Mouse (Mus musculus) bone marrow, adult 2 months (tissue): ENCODE results near the gene Cog7.

Experiments
- CTCF ChIP-seq: fragments of 200-500 bp; IDR thresholded peaks from 2 replicates; pipeline ENCODE4 v1.5.1; 2011; ENCODE audit warnings: low read length, control low read depth; ENCODE audit not compliant: control insufficient read depth, insufficient read depth
- POLR2A ChIP-seq: fragments of 200-500 bp; IDR thresholded peaks from 2 replicates; pipeline ENCODE4 v1.6.1; 2011; ENCODE audit warnings: low read depth, mild to moderate bottlenecking, control low read depth, low read length, borderline replicate concordance; ENCODE audit not compliant: control insufficient read depth

DNA sequence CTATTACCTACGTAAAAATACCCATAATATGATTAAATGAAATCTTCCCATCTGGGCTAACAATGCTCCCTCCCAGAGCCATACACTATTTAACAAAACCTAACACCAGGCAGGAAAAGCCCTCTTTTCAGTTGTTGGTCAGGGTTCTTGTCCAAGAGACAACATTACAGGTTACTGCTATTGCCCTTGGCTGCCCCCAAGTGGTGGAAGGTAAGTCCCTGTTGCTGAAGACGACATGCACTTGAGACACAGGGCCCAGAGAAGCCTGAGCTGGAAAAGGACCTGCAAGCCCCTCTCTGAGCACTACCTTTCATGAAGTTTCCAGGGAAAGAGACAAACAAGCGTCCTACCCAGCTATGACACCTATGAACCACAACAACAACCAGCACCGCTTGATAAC, 6.5 kb downstream of the Cog7 start:
- TF ChIP-seq POLR2A = no peak
- TF ChIP-seq CTCF = peak; percentile 59
